Mouse (Mus musculus) G1E (cell line): ENCODE measurements at regions not wholly inside any gene's neighbourhood (a gene's known extent, or its start where the extent isn't known, plus 50 kb on each side); places are given as distances from the start of the nearest gene placed in this dataset.
A peak's percentile ranks its signal among the peaks of the same experiment; 100 is the strongest.

Source experiments
- ATAC-seq: 2 replicates; pipeline ENCODE4 v1.8.0; 2016; ENCODE audit warnings: mild to moderate bottlenecking; ENCODE audit not compliant: insufficient number of reproducible peaks, poor library complexity, low FRiP score, severe bottlenecking; ENCODE audit errors: extremely low read depth
- DNase-seq: peaks from one replicate; pipeline ENCODE4 v3.0.0; 2012; ENCODE audit warnings: low spot score
- H3K27me3 ChIP-seq: 2 replicates; pipeline ENCODE4 v1.6.1; 2012; ENCODE audit warnings: mild to moderate bottlenecking, low read length, inconsistent platforms; ENCODE audit not compliant: insufficient read depth
- H3K36me3 ChIP-seq: replicated peaks from 2 replicates; pipeline ENCODE3; 2012; ENCODE audit warnings: mild to moderate bottlenecking, inconsistent platforms
- H3K4me1 ChIP-seq: 2 replicates; pipeline ENCODE4 v1.6.1; 2012; ENCODE audit warnings: low read depth, low read length, inconsistent platforms, mixed read lengths; ENCODE audit not compliant: insufficient read depth
- H3K4me3 ChIP-seq: 2 replicates; pipeline ENCODE4 v1.5.1; 2012; ENCODE audit warnings: low read depth, mild to moderate bottlenecking, inconsistent platforms, low read length, moderate library complexity, mixed read lengths
- H3K9me3 ChIP-seq: replicated peaks from 2 replicates; pipeline ENCODE4 v1.6.1; 2012; ENCODE audit warnings: inconsistent platforms
- CTCF ChIP-seq: IDR thresholded peaks from 2 replicates; pipeline ENCODE4 v1.5.1; 2012; ENCODE audit warnings: low read depth, low read length, inconsistent platforms, mixed read lengths
- GATA1 ChIP-seq: IDR thresholded peaks from 2 replicates; pipeline ENCODE4 v1.6.1; 2012; ENCODE audit warnings: borderline replicate concordance, low read length, inconsistent platforms, mixed read lengths
- GATA2 ChIP-seq: IDR thresholded peaks from 2 replicates; pipeline ENCODE4 v1.6.1; 2012; ENCODE audit warnings: low read depth, low read length, inconsistent platforms, borderline replicate concordance
- POLR2AphosphoS5 ChIP-seq: IDR thresholded peaks from 2 replicates; pipeline ENCODE4 v1.6.1; 2012; ENCODE audit warnings: low read depth, low read length, inconsistent platforms; ENCODE audit not compliant: insufficient replicate concordance
- TAL1 ChIP-seq: conservative IDR thresholded peaks from 2 replicates; pipeline ENCODE4 v1.6.1; 2012; ENCODE audit warnings: low read depth, low read length, inconsistent platforms, mixed read lengths

DNA sequence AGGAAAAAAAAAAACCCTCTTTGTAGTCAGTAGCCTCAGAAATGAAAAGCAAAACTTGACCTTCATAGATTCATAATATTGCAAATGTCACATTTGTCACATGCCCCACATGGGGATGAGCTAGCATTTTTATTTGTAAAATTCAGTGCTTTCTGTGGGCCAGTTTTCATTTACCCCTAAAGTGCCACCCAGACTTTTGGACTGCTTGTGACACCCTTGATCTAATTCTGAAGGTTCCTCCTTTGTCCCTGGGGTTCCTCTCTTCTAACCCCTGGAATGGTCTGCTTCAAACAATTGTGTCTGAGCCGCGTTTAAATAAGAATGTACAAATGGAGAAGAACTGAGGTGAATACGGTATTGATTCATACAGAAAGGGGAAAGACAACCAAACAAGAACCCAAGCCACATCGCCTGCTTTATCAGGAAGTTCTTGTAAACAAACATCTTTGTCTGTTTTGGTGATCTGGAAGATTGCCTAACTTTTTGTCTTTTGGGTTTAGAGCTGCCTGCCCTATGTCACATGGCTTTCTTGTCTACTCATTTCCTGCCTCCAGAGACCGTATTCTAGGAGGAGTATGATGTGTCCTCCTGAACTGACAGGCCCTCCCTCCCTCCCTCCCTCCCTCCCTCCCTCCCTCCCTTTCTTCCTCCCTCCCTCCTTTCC is 203.1 kb upstream of the Gm9833 start:
- ATAC-seq (peak; percentile 49), DNase-seq (no peak)
- H3K27me3 ChIP-seq, result peaks cover 7% of the 10 kb centered on the region; the same call in 1 of the 2 replicates

DNA sequence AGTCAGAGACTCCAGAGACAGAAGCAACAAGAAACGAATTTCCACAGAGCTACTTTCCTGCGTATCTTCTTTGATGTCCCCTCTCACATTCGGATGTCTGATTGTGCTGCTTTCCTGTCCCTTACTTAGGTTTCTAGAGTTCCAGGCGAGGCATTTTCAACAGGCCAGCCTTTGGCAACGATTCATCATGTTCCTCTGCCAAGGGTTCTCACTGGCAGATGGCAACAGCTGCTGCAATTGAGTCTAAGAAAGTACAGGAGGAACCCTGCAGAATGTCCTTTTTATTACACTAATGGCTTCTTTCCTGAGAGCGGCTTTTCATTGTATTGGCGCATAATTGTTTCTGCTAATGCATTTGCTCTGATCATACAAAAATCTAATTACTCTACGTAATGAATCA is 202.3 kb upstream of the Gm9833 start:
- H3K27me3 ChIP-seq, result peaks cover 7% of the 10 kb centered on the region; the same call in 1 of the 2 replicates
- no peak for DNase-seq
- no peaks in the 10 kb centered on the region for H3K9me3 ChIP-seq
- no peaks in the 10 kb centered on the region for H3K4me1 ChIP-seq
- no peaks in the 10 kb centered on the region for H3K36me3 ChIP-seq
- no peak for TF ChIP-seq TAL1
- TF ChIP-seq GATA2, result no peak
- no peak for TF ChIP-seq POLR2AphosphoS5
- TF ChIP-seq GATA1, result no peak
- TF ChIP-seq CTCF, result no peak
- ATAC-seq, result no peak
- no peak overlapping the region for H3K4me3 ChIP-seq

More for the DNA sequence above, 203.1 kb upstream of the Gm9833 start:
- Histone ChIP-seq H3K4me1 (no peaks in the 10 kb centered on the region), H3K4me3 (no peak overlapping the region), H3K36me3 (no peaks in the 10 kb centered on the region), H3K9me3 (no peaks in the 10 kb centered on the region)
- TF ChIP-seq CTCF (no peak), POLR2AphosphoS5 (no peak), TAL1 (no peak), GATA2 (no peak), GATA1 (no peak)

DNA sequence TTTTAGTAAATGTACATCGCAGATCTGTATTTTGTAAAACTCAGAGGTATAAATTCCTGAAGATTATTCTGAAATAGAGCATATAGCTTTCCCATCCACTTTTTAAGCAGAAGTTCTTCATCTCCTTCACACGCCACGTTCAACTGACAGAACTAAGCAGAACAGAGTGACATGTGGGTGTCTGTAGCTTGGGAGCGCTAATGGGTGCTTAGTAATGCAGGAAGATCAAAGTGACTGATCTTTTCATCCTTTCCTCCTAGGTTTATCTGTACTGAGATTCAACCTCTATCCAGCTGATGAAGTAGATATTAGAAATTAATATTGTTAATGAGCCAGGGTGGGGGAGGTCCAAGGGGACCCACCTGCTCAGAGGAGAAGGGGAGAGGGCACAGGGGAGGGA is 201.8 kb upstream of the Gm9833 start:
- Histone ChIP-seq H3K36me3 (no peaks in the 10 kb centered on the region), H3K27me3 (peaks cover 7% of the 10 kb centered on the region; the same call in 1 of the 2 replicates), H3K4me1 (no peaks in the 10 kb centered on the region), H3K9me3 (no peaks in the 10 kb centered on the region), H3K4me3 (no peak overlapping the region)
- no peak for DNase-seq
- no peak for ATAC-seq
- TF ChIP-seq GATA2, result no peak
- TF ChIP-seq GATA1, result no peak
- TF ChIP-seq CTCF, result no peak
- TF ChIP-seq TAL1, result no peak
- no peak for TF ChIP-seq POLR2AphosphoS5

DNA sequence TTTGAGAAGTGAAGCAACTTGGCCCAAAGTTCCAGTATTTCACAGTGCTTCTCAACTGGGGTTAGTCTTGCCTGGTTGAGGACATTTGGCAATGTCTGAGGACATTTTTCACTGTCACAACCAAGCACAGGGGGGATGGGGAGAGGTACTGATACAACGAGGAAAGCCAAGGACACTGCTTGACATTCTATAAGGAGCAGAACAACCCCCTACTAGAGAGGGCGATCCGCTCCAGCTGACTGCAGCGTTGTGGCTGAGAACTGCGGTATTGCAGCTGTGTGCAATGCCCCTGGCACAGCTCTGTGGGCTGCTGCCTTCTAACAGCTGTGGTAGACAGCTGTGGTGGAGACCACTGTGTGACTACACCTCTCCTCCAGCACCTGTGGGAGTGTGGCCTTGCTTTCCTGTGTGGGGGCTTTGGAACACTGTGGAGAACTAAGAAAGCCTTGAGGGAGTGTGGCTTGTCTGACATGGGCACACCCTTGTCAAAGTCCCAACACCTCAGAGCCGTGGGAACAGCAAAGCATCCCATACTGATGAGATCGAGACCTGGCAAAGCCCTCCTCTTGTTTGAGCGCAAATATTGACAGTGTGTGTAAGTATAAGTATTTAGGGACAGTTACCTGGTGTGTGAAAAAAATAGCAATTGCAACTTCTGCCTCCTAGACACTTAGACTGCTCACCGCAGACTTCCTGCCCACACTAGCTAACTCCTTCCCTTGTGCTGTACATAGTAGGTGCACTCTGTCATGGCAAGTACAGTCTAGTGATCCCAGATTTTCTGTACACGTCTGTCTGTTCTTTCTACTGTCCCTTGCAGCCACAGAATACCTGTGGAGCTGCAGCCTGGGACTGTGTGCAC is 200.9 kb upstream of the Gm9833 start:
- no peak overlapping the region for H3K4me3 ChIP-seq
- peaks cover 11% of the 10 kb centered on the region for H3K27me3 ChIP-seq
- DNase-seq (no peak), ATAC-seq (no peak)
- H3K4me1 ChIP-seq, result no peaks in the 10 kb centered on the region
- no peaks in the 10 kb centered on the region for H3K36me3 ChIP-seq
- no peaks in the 10 kb centered on the region for H3K9me3 ChIP-seq
- no peak for TF ChIP-seq POLR2AphosphoS5
- TF ChIP-seq CTCF, result no peak
- TF ChIP-seq GATA2, result no peak
- no peak for TF ChIP-seq TAL1
- TF ChIP-seq GATA1, result no peak

DNA sequence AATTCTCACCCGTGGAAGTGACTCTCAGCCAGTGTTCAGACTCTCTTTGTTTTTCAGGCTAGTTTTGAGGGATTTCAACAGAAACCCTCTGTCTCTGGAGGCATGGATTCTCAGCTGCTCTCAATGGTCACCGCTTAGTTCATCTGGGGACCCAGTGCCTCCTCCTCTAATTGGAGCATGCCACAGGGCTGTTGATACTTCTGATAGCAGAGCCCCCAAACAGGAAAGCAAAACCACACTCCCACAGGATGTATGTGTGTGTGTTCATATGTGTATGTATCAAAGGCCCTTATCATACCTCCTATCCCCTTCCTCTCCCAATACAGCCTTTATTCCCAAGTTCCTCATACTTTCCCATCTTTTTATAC is 200.3 kb upstream of the Gm9833 start:
- TF ChIP-seq TAL1 (no peak), POLR2AphosphoS5 (no peak), GATA2 (no peak), CTCF (no peak), GATA1 (no peak)
- ATAC-seq, result no peak
- Histone ChIP-seq H3K36me3 (no peaks in the 10 kb centered on the region), H3K4me3 (no peak overlapping the region), H3K9me3 (no peaks in the 10 kb centered on the region), H3K27me3 (peaks cover 10% of the 10 kb centered on the region), H3K4me1 (no peaks in the 10 kb centered on the region)
- DNase-seq, result no peak

DNA sequence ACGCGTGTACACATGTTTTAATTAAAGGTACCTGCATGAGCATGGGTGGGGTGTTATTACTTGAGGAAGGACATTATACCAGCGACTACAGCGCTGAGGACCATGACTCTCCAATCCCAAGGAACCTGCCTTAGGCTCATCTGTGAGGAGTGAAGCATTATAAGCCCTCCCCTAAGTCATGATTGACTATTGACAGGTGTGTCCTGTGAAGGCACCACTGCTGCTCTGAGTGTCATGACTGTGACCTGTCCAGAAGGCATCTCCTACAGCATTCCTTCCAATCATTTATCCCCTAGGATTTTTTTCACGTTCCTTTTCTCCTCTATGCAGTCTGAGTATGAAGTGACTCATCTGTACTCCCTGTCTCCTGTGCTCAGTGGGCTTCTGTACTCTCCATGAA is 199.9 kb upstream of the Gm9833 start:
- no peaks in the 10 kb centered on the region for H3K9me3 ChIP-seq
- H3K4me1 ChIP-seq, result no peaks in the 10 kb centered on the region
- no peak for DNase-seq
- H3K27me3 ChIP-seq, result peaks cover 8% of the 10 kb centered on the region
- TF ChIP-seq POLR2AphosphoS5, result no peak
- no peak for TF ChIP-seq GATA1
- TF ChIP-seq GATA2, result no peak
- TF ChIP-seq TAL1, result no peak
- TF ChIP-seq CTCF, result no peak
- H3K36me3 ChIP-seq, result no peaks in the 10 kb centered on the region
- no peak overlapping the region for H3K4me3 ChIP-seq
- ATAC-seq, result no peak
